Mouse (Mus musculus) liver, embryonic 12.5 days (tissue): ENCODE data around the gene Vmn2r21. TPM values are rescaled to one million over a fixed set of nuclear protein-coding genes. Genes with fewer than 3 reads are reported as not detected.
"Not testable (repeated sequence)": the region's sequence is repeated elsewhere in the genome, so short reads cannot be mapped to it uniquely, and the experiment has no call there.

Experiments
- ATAC-seq: fragments of 200-750 bp; cut with Nextera tagmentation; 2 replicates; pipeline ENCODE4 v1.8.0; 2017; ENCODE audit warnings: moderate number of reproducible peaks, mild to moderate bottlenecking, moderate library complexity
- H3K27ac ChIP-seq: fragments of 300-500 bp; sonication (generic); 2 replicates; pipeline ENCODE4 v1.5.1; 2016; ENCODE audit warnings: mild to moderate bottlenecking
- H3K27me3 ChIP-seq: fragments of 300-500 bp; sonication (generic); replicated peaks from 2 replicates; pipeline ENCODE4 v1.6.1; 2016; ENCODE audit warnings: mild to moderate bottlenecking, moderate library complexity
- H3K36me3 ChIP-seq: fragments of 300-500 bp; sonication (generic); 2 replicates; pipeline ENCODE4 v1.6.1; 2016; ENCODE audit warnings: mild to moderate bottlenecking, moderate library complexity
- H3K4me1 ChIP-seq: fragments of 300-500 bp; sonication (generic); 2 replicates; pipeline ENCODE4 v1.6.1; 2016
- H3K4me2 ChIP-seq: fragments of 300-500 bp; sonication (generic); 2 replicates; pipeline ENCODE4 v1.6.1; 2016; ENCODE audit warnings: mild to moderate bottlenecking, moderate library complexity
- H3K4me3 ChIP-seq: fragments of 300-500 bp; sonication (generic); 2 replicates; pipeline ENCODE4 v1.5.1; 2016; ENCODE audit warnings: mild to moderate bottlenecking, moderate library complexity
- H3K9ac ChIP-seq: fragments of 300-500 bp; sonication (generic); 2 replicates; pipeline ENCODE4 v1.6.1; 2016; ENCODE audit warnings: mild to moderate bottlenecking, moderate library complexity
- H3K9me3 ChIP-seq: fragments of 300-500 bp; sonication (generic); replicated peaks from 2 replicates; pipeline ENCODE4 v1.6.1; 2016; ENCODE audit warnings: mild to moderate bottlenecking, moderate library complexity
- WGBS: fragments of 180-500 bp; shearing (Covaris S2); methylation state at CpG from one replicate; pipeline ENCODE4 v1.1.7; 2016; ENCODE audit not compliant: insufficient replicate concordance; 5-methylcytosine and 5-hydroxymethylcytosine counted together
- polyA plus RNA-seq: library from polyadenylated mRNA; unstranded; fragments of >200 nt; fragmentation: Nextera tagmentation; extraction: Ambion mirVana; gene quantifications from 2 replicates; pipeline ENCODE4 v1.2.1, GENCODE M21; 2016

Gene Vmn2r21
- polyA plus RNA-seq: not detected in 2 replicates

GRCm38 (mm10) chr6:123533306-123533705 is at the start of gene Vmn2r21:
Vmn2r21 (minus strand) TSS chr6:123533406.
- not testable (repeated sequence) for H3K4me2 ChIP-seq, H3K27me3 ChIP-seq, H3K9me3 ChIP-seq, H3K4me3 ChIP-seq, H3K9ac ChIP-seq, H3K4me1 ChIP-seq, H3K27ac ChIP-seq, ATAC-seq, H3K36me3 ChIP-seq
- no CpG with 5 or more reads among the region's 4 CpGs for WGBS

GRCm38 (mm10) chr6:123574698-123575097 is 41.5 kb upstream of the Vmn2r21 start:
- H3K36me3 ChIP-seq, ATAC-seq, H3K4me2 ChIP-seq, H3K4me3 ChIP-seq, H3K27me3 ChIP-seq, H3K9ac ChIP-seq, H3K27ac ChIP-seq, H3K4me1 ChIP-seq, H3K9me3 ChIP-seq: not testable (repeated sequence)
- WGBS: no CpG with 5 or more reads among the region's 2 CpGs

- not testable (repeated sequence) for H3K4me1 ChIP-seq, H3K9me3 ChIP-seq, H3K27me3 ChIP-seq, ATAC-seq, H3K9ac ChIP-seq, H3K4me2 ChIP-seq, H3K36me3 ChIP-seq, H3K4me3 ChIP-seq, H3K27ac ChIP-seq
- WGBS: no CpG with 5 or more reads among the region's 1 CpGs
These were observed 6.5 kb upstream of the Vmn2r21 start for GRCm38 (mm10) chr6:123539755-123540154.

- H3K9ac ChIP-seq, H3K9me3 ChIP-seq, H3K27ac ChIP-seq, H3K4me2 ChIP-seq, H3K4me3 ChIP-seq, H3K27me3 ChIP-seq, H3K36me3 ChIP-seq, H3K4me1 ChIP-seq: not testable (repeated sequence)
- WGBS: no CpG with 5 or more reads among the region's 8 CpGs
- peak; percentile 92 for ATAC-seq
These were observed 10.8 kb downstream of the Vmn2r21 start for GRCm38 (mm10) chr6:123522263-123523011.

GRCm38 (mm10) chr6:123473045-123473444 is 60.2 kb downstream of the Vmn2r21 start:
- H3K9ac ChIP-seq, H3K4me2 ChIP-seq, H3K9me3 ChIP-seq, H3K4me3 ChIP-seq, H3K27me3 ChIP-seq, ATAC-seq, H3K36me3 ChIP-seq, H3K4me1 ChIP-seq, H3K27ac ChIP-seq: not testable (repeated sequence)
- no CpG with 5 or more reads among the region's 5 CpGs for WGBS

GRCm38 (mm10) chr6:123472458-123472987 is 60.7 kb downstream of the Vmn2r21 start:
- H3K27ac ChIP-seq, H3K27me3 ChIP-seq, H3K9ac ChIP-seq, H3K4me2 ChIP-seq, H3K36me3 ChIP-seq, H3K9me3 ChIP-seq, H3K4me3 ChIP-seq, ATAC-seq, H3K4me1 ChIP-seq: not testable (repeated sequence)
- WGBS: no CpG with 5 or more reads among the region's 2 CpGs

GRCm38 (mm10) chr6:123468651-123469050 is 64.6 kb downstream of the Vmn2r21 start:
- peak; percentile 51 for ATAC-seq
- no CpG with 5 or more reads among the region's 1 CpGs for WGBS
- H3K4me1 ChIP-seq: not testable (repeated sequence)

More at GRCm38 (mm10) chr6:123468651-123469050, 64.6 kb downstream of the Vmn2r21 start:
- H3K9me3 ChIP-seq, H3K36me3 ChIP-seq, H3K4me2 ChIP-seq, H3K4me3 ChIP-seq, H3K27ac ChIP-seq, H3K9ac ChIP-seq, H3K27me3 ChIP-seq: not testable (repeated sequence)

Other genes with a start within 250 kb of the Vmn2r21 start
- 0.44 and 0.60 TPM in 2 replicates for gene Clec4e, start 243.5 kb downstream of the Vmn2r21 start, polyA plus RNA-seq
- not detected in 2 replicates for gene Vmn2r19, start 225.1 kb downstream of the Vmn2r21 start, polyA plus RNA-seq
- gene Vmn2r20, start 115.3 kb downstream of the Vmn2r21 start, polyA plus RNA-seq: not detected in 2 replicates
- gene Vmn2r22, start 117.3 kb upstream of the Vmn2r21 start, polyA plus RNA-seq: not detected in 2 replicates
- not detected in 2 replicates for gene Vmn2r23, start 169.3 kb upstream of the Vmn2r21 start, polyA plus RNA-seq
- not detected in 2 replicates for gene Vmn2r24, start 245.5 kb upstream of the Vmn2r21 start, polyA plus RNA-seq